Comparison of ENCODE assay signal across 8 mouse cellular contexts in genomic region chr12:59060993-59061595, GRCm38 (mm10). TPM values are rescaled to one million over a fixed set of nuclear protein-coding genes. Genes with fewer than 3 reads are reported as not detected.
DNase-seq lines count a peak whose midpoint lies in the region; ATAC-seq and TF ChIP-seq lines count a peak whose summit lies in the region.

Gene Trappc6b (minus strand): TSS chr12:59061472.

- peak within 1 kb of the TSS; percentile 91 to 96 for H3K4me3 ChIP-seq in ES-E14 (ENCODE audit: insufficient read depth in 1 of 2, low read depth in 1 of 2, low read length in 2 of 2, poor library complexity in 1 of 2, severe bottlenecking in 1 of 2)
- peak within 1 kb of the TSS; percentile 59 for H3K4me3 ChIP-seq in forebrain, embryonic 14.5 days (ENCODE audit: low read depth, low read length)
- peak within 1 kb of the TSS; percentile 91 for H3K4me3 ChIP-seq in liver, postnatal 0 days (ENCODE audit: low read depth, low read length)
- H3K4me3 ChIP-seq in neural tube, embryonic 13.5 days = peak within 1 kb of the TSS; percentile 76

- DNase-seq in ES-E14 (ENCODE audit: low read depth, low spot score) = peak; percentile 57
- peak; percentile 68 for DNase-seq in cerebellum, adult 11 months
- peak; percentile 87 for DNase-seq in forebrain, embryonic 14.5 days (ENCODE audit: low spot score)
- DNase-seq in heart, postnatal 10 days = peak; percentile 85 to 90
- DNase-seq in large intestine, adult 2 months (ENCODE audit: low read depth, low spot score) = no peak
- DNase-seq in liver, postnatal 0 days = peak; percentile 86
- peak; percentile 65 for DNase-seq in telencephalon, adult 2 months (ENCODE audit: low read depth, low spot score)

- in situ Hi-C loops in ES-E14 (cut with MboI; ENCODE audit: low sequenced_read_pairs in 2 of 2, unreplicated experiment in 2 of 2) = no loop called here

- H3K27ac ChIP-seq in ES-E14 (ENCODE audit: insufficient read depth, low read depth, low read length, poor library complexity, severe bottlenecking) = peak within 1 kb of the TSS; percentile 65
- peak within 1 kb of the TSS; percentile 89 for H3K27ac ChIP-seq in forebrain, embryonic 14.5 days (ENCODE audit: low read depth, low read length)
- peak within 1 kb of the TSS; percentile 94 for H3K27ac ChIP-seq in liver, postnatal 0 days (ENCODE audit: low read depth)
- peak within 1 kb of the TSS; percentile 97 for H3K27ac ChIP-seq in neural tube, embryonic 13.5 days (replicated peaks)

- peaks cover 4% of the 10 kb centered on the region; the same call in 1 of the 2 replicates for H3K36me3 ChIP-seq in ES-E14 (ENCODE audit: control insufficient read depth, insufficient read depth, low read length, poor library complexity, severe bottlenecking)
- H3K36me3 ChIP-seq in forebrain, embryonic 14.5 days (ENCODE audit: control insufficient read depth, insufficient read depth, low read length) = peaks cover 3% of the 10 kb centered on the region; the same call in 1 of the 2 replicates
- H3K36me3 ChIP-seq in liver, postnatal 0 days (replicated peaks; ENCODE audit: insufficient read depth, low read length) = peaks cover 4% of the 10 kb centered on the region
- H3K36me3 ChIP-seq in neural tube, embryonic 13.5 days = peaks cover 19% of the 10 kb centered on the region

- ATAC-seq in forebrain, embryonic 14.5 days = peak; percentile 98
- ATAC-seq in liver, postnatal 0 days = peak; percentile 96
- peak; percentile 98 for ATAC-seq in neural tube, embryonic 13.5 days (ENCODE audit: low read depth)

- H3K9me3 ChIP-seq in ES-E14 (ENCODE audit: control insufficient read depth, insufficient read depth, low read depth, low read length) = no peaks in the 10 kb centered on the region
- H3K9me3 ChIP-seq in forebrain, embryonic 14.5 days (replicated peaks; ENCODE audit: control insufficient read depth, low read length) = no peaks in the 10 kb centered on the region
- H3K9me3 ChIP-seq in liver, postnatal 0 days (ENCODE audit: low read length) = no peaks in the 10 kb centered on the region
- no peaks in the 10 kb centered on the region for H3K9me3 ChIP-seq in neural tube, embryonic 13.5 days

- TF ChIP-seq EP300 in liver, postnatal 0 days (IDR thresholded peaks at IDR 0.05; ENCODE audit: low read depth) = no peak

- TF ChIP-seq CTCF in liver, postnatal 0 days (IDR thresholded peaks at IDR 0.05; ENCODE audit: low read depth) = peak; percentile 45

- peak within 1 kb of the TSS; percentile 80 for H3K4me2 ChIP-seq in forebrain, embryonic 14.5 days (ENCODE audit: low read length)
- peak within 1 kb of the TSS; percentile 82 for H3K4me2 ChIP-seq in liver, postnatal 0 days (ENCODE audit: low read depth, low read length)
- H3K4me2 ChIP-seq in neural tube, embryonic 13.5 days = peak within 1 kb of the TSS; percentile 58

- H3K4me1 ChIP-seq in ES-E14 (ENCODE audit: control insufficient read depth in 2 of 2, insufficient read depth in 2 of 2, low read length in 2 of 2, poor library complexity in 1 of 2) = peaks cover 0 to 4% of the 10 kb centered on the region in 2 experiments; a peak in 3 of 4 replicates
- peaks cover 11% of the 10 kb centered on the region for H3K4me1 ChIP-seq in forebrain, embryonic 14.5 days (ENCODE audit: control insufficient read depth, insufficient read depth, low read length)
- peaks cover 16% of the 10 kb centered on the region; the same call in 1 of the 2 replicates for H3K4me1 ChIP-seq in liver, postnatal 0 days (ENCODE audit: insufficient read depth)
- H3K4me1 ChIP-seq in neural tube, embryonic 13.5 days (replicated peaks) = peaks cover 36% of the 10 kb centered on the region

- under 1% methylated on average over 47 of the region's 49 CpGs for WGBS in forebrain, embryonic 14.5 days
- under 1% methylated on average over 49 of the region's 49 CpGs for WGBS in large intestine, adult 2 months
- under 1% methylated on average over 49 of the region's 49 CpGs for WGBS in liver, postnatal 0 days (ENCODE audit: insufficient replicate concordance)
- under 1% methylated on average over 49 of the region's 49 CpGs for WGBS in neural tube, embryonic 13.5 days

- intact Hi-C loops in heart, postnatal 10 days (cut with DNase I) = loop anchor here (2.0 kb wide), 1 partner anchor 68 kb away; no protein-coding TSS in a partner anchor

- peak within 1 kb of the TSS; percentile 92 for H3K9ac ChIP-seq in ES-E14 (ENCODE audit: insufficient read depth, low read depth, low read length, poor library complexity, severe bottlenecking)
- H3K9ac ChIP-seq in forebrain, embryonic 14.5 days (ENCODE audit: low read length) = peak within 1 kb of the TSS; percentile 91
- H3K9ac ChIP-seq in liver, postnatal 0 days (replicated peaks) = peak within 1 kb of the TSS; percentile 94
- peak within 1 kb of the TSS; percentile 96 for H3K9ac ChIP-seq in neural tube, embryonic 13.5 days

- no peaks in the 10 kb centered on the region for H3K27me3 ChIP-seq in forebrain, embryonic 14.5 days (replicated peaks; ENCODE audit: control insufficient read depth, insufficient read depth, low read length)
- H3K27me3 ChIP-seq in liver, postnatal 0 days (ENCODE audit: insufficient read depth, low read length) = no peaks in the 10 kb centered on the region
- peaks cover 3% of the 10 kb centered on the region; the same call in 1 of the 2 replicates for H3K27me3 ChIP-seq in neural tube, embryonic 13.5 days

TF ChIP-seq in ES-E14, 5 proteins besides CTCF, POLR2A, EP300 and RAD21:
- TF ChIP-seq MAFK (IDR thresholded peaks at IDR 0.05; ENCODE audit: insufficient read depth, low read depth, low read length) (no peak), HCFC1 (IDR thresholded peaks at IDR 0.05; ENCODE audit: borderline replicate concordance, insufficient read depth, low read length) (0 out of 2 replicates have a peak, but pooled peaks have one; percentile 24), ZNF384 (IDR thresholded peaks at IDR 0.05; ENCODE audit: low read depth, low read length) (no peak)

RNA-seq across cellular contexts. Expression of gene Trappc6b, which starts in this region (rescaled TPM):
- 35.8 and 44.1 TPM in 2 replicates for total RNA-seq in ES-E14 (2012; rRNA removed)
- polyA plus RNA-seq in forebrain, embryonic 14.5 days (2014; fragmentation: Nextera tagmentation; extraction: Ambion mirVana) = 92.8 and 99.7 TPM in 2 replicates
- 10 to 100 TPM; 65.3 to 66.2 TPM for total RNA-seq in heart, postnatal 10 days (2021)
- 28.4 and 32.5 TPM in 2 replicates for polyA plus RNA-seq in large intestine, adult 2 months (2012; rRNA removed)
- 49.6 and 50.7 TPM in 2 replicates for polyA plus RNA-seq in liver, postnatal 0 days (2015; fragmentation: Nextera tagmentation; extraction: Ambion mirVana)
- 161 and 166 TPM in 2 replicates for polyA plus RNA-seq in neural tube, embryonic 13.5 days (2015; fragmentation: Nextera tagmentation; extraction: Ambion mirVana)
